Mouse (Mus musculus) right cerebral cortex, adult 18-20 months (tissue): ENCODE measurements around the gene Zbtb2.

ENCODE experiments used
- DNase-seq: peaks from one replicate; pipeline ENCODE4 v3.0.0; 2022; ENCODE audit warnings: mixed read lengths

Gene Zbtb2

GRCm38 (mm10) chr10:4332228-4332979 is 55.5 kb downstream of the Zbtb2 start:
- no peak for DNase-seq

GRCm38 (mm10) chr10:4327716-4328115 is 60.2 kb downstream of the Zbtb2 start:
- DNase-seq: no peak

- DNase-seq: no peak
These were observed 62.3 kb downstream of the Zbtb2 start for GRCm38 (mm10) chr10:4325562-4325961.

GRCm38 (mm10) chr10:4323885-4324284 is 64.0 kb downstream of the Zbtb2 start:
- no peak for DNase-seq
